Mouse (Mus musculus): ENCODE data around the gene Nemp2. TPM values are rescaled to one million over a fixed set of nuclear protein-coding genes. Genes with fewer than 3 reads are reported as not detected.

Gene Nemp2
- polyA plus RNA-seq (2014; fragmentation: Nextera tagmentation; extraction: Ambion mirVana): 11.2 and 12.1 TPM in 2 replicates

GRCm38 (mm10) chr1:52630248-52630936 lies at the start of gene Nemp2:
Nemp2 (plus strand) TSS chr1:52630703.
- H3K4me3 ChIP-seq (ENCODE audit: low read depth, low read length): peak within 1 kb of the TSS; percentile 73
- H3K27ac ChIP-seq (replicated peaks; ENCODE audit: low read depth, low read length): peak within 1 kb of the TSS; percentile 68
- no peaks in the 10 kb centered on the region for H3K27me3 ChIP-seq (ENCODE audit: control insufficient read depth, insufficient read depth, low read length)
- H3K9me3 ChIP-seq (replicated peaks; ENCODE audit: control insufficient read depth, low read length): no peaks in the 10 kb centered on the region
- DNase-seq (ENCODE audit: low spot score) (peak; percentile 92), ATAC-seq (replicated peaks; ENCODE audit: insufficient number of reproducible peaks, low FRiP score, low TSS enrichment, low read depth) (peak; percentile 94)
- peak within 1 kb of the TSS; percentile 36 for H3K4me2 ChIP-seq (ENCODE audit: low read depth, low read length)
- H3K4me1 ChIP-seq (ENCODE audit: control insufficient read depth, insufficient read depth, low read length): no peaks in the 10 kb centered on the region
- WGBS: 0% methylated on average over 44 of the region's 44 CpGs
- H3K9ac ChIP-seq (replicated peaks; ENCODE audit: low read length): peak within 1 kb of the TSS; percentile 91
- no peaks in the 10 kb centered on the region for H3K36me3 ChIP-seq (replicated peaks; ENCODE audit: control insufficient read depth, insufficient read depth, low read depth, low read length)

- Histone ChIP-seq H3K27ac (replicated peaks; ENCODE audit: low read depth, low read length) (no peak overlapping the region), H3K4me3 (ENCODE audit: low read depth, low read length) (no peak overlapping the region), H3K27me3 (ENCODE audit: control insufficient read depth, insufficient read depth, low read length) (no peaks in the 10 kb centered on the region), H3K4me2 (ENCODE audit: low read depth, low read length) (no peak overlapping the region), H3K9me3 (replicated peaks; ENCODE audit: control insufficient read depth, low read length) (no peaks in the 10 kb centered on the region), H3K4me1 (ENCODE audit: control insufficient read depth, insufficient read depth, low read length) (no peaks in the 10 kb centered on the region), H3K9ac (replicated peaks; ENCODE audit: low read length) (no peak overlapping the region), H3K36me3 (replicated peaks; ENCODE audit: control insufficient read depth, insufficient read depth, low read depth, low read length) (no peaks in the 10 kb centered on the region)
- ATAC-seq (replicated peaks; ENCODE audit: insufficient number of reproducible peaks, low FRiP score, low TSS enrichment, low read depth) (no peak), DNase-seq (ENCODE audit: low spot score) (no peak)
- WGBS: 69% methylated on average over 4 of the region's 6 CpGs
Measured at GRCm38 (mm10) chr1:52581744-52582143, 48.8 kb upstream of the Nemp2 start.

- H3K27me3 ChIP-seq (ENCODE audit: control insufficient read depth, insufficient read depth, low read length): no peaks in the 10 kb centered on the region
- H3K9ac ChIP-seq (replicated peaks; ENCODE audit: low read length): no peak overlapping the region
- no peak for ATAC-seq (replicated peaks; ENCODE audit: insufficient number of reproducible peaks, low FRiP score, low TSS enrichment, low read depth)
- no peaks in the 10 kb centered on the region for H3K9me3 ChIP-seq (replicated peaks; ENCODE audit: control insufficient read depth, low read length)
- WGBS: 89% methylated on average over 1 of the region's 1 CpGs
- DNase-seq (ENCODE audit: low spot score): no peak
- H3K4me1 ChIP-seq (ENCODE audit: control insufficient read depth, insufficient read depth, low read length): no peaks in the 10 kb centered on the region
- no peak overlapping the region for H3K27ac ChIP-seq (replicated peaks; ENCODE audit: low read depth, low read length)
- H3K4me2 ChIP-seq (ENCODE audit: low read depth, low read length): no peak overlapping the region
- H3K36me3 ChIP-seq (replicated peaks; ENCODE audit: control insufficient read depth, insufficient read depth, low read depth, low read length): no peaks in the 10 kb centered on the region
- no peak overlapping the region for H3K4me3 ChIP-seq (ENCODE audit: low read depth, low read length)
Measured at GRCm38 (mm10) chr1:52582866-52583265, 47.6 kb upstream of the Nemp2 start.

- DNase-seq (ENCODE audit: low spot score) (no peak), ATAC-seq (replicated peaks; ENCODE audit: insufficient number of reproducible peaks, low FRiP score, low TSS enrichment, low read depth) (no peak; the same call in 1 of the 2 replicates)
- H3K9ac ChIP-seq (replicated peaks; ENCODE audit: low read length): no peak overlapping the region
- H3K4me1 ChIP-seq (ENCODE audit: control insufficient read depth, insufficient read depth, low read length): no peaks in the 10 kb centered on the region
- H3K9me3 ChIP-seq (replicated peaks; ENCODE audit: control insufficient read depth, low read length): no peaks in the 10 kb centered on the region
- H3K4me2 ChIP-seq (ENCODE audit: low read depth, low read length): no peak overlapping the region
- no peak overlapping the region for H3K27ac ChIP-seq (replicated peaks; ENCODE audit: low read depth, low read length)
- H3K27me3 ChIP-seq (ENCODE audit: control insufficient read depth, insufficient read depth, low read length): no peaks in the 10 kb centered on the region
- no peak overlapping the region for H3K4me3 ChIP-seq (ENCODE audit: low read depth, low read length)
- H3K36me3 ChIP-seq (replicated peaks; ENCODE audit: control insufficient read depth, insufficient read depth, low read depth, low read length): no peaks in the 10 kb centered on the region
- 81% methylated on average over 11 of the region's 11 CpGs for WGBS
Measured at GRCm38 (mm10) chr1:52596982-52597646, 33.4 kb upstream of the Nemp2 start.

- no peak for ATAC-seq (replicated peaks; ENCODE audit: insufficient number of reproducible peaks, low FRiP score, low TSS enrichment, low read depth)
- Histone ChIP-seq H3K9me3 (replicated peaks; ENCODE audit: control insufficient read depth, low read length) (no peaks in the 10 kb centered on the region), H3K4me2 (ENCODE audit: low read depth, low read length) (no peak overlapping the region)
Measured at GRCm38 (mm10) chr1:52597761-52598160, 32.7 kb upstream of the Nemp2 start.

GRCm38 (mm10) chr1:52598361-52598760 lies 32.1 kb upstream of the Nemp2 start:
- ATAC-seq (replicated peaks; ENCODE audit: insufficient number of reproducible peaks, low FRiP score, low TSS enrichment, low read depth) (no peak), DNase-seq (ENCODE audit: low spot score) (no peak)
- H3K36me3 ChIP-seq (replicated peaks; ENCODE audit: control insufficient read depth, insufficient read depth, low read depth, low read length): no peaks in the 10 kb centered on the region
- no peaks in the 10 kb centered on the region for H3K9me3 ChIP-seq (replicated peaks; ENCODE audit: control insufficient read depth, low read length)
- H3K4me2 ChIP-seq (ENCODE audit: low read depth, low read length): no peak overlapping the region
- no peaks in the 10 kb centered on the region for H3K27me3 ChIP-seq (ENCODE audit: control insufficient read depth, insufficient read depth, low read length)
- no peaks in the 10 kb centered on the region for H3K4me1 ChIP-seq (ENCODE audit: control insufficient read depth, insufficient read depth, low read length)
- H3K27ac ChIP-seq (replicated peaks; ENCODE audit: low read depth, low read length): no peak overlapping the region
- H3K9ac ChIP-seq (replicated peaks; ENCODE audit: low read length): no peak overlapping the region
- H3K4me3 ChIP-seq (ENCODE audit: low read depth, low read length): no peak overlapping the region
- WGBS: 68% methylated on average over 4 of the region's 4 CpGs

More at GRCm38 (mm10) chr1:52597761-52598160, 32.7 kb upstream of the Nemp2 start:
- Histone ChIP-seq H3K27ac (replicated peaks; ENCODE audit: low read depth, low read length) (no peak overlapping the region), H3K4me1 (ENCODE audit: control insufficient read depth, insufficient read depth, low read length) (no peaks in the 10 kb centered on the region), H3K36me3 (replicated peaks; ENCODE audit: control insufficient read depth, insufficient read depth, low read depth, low read length) (no peaks in the 10 kb centered on the region), H3K27me3 (ENCODE audit: control insufficient read depth, insufficient read depth, low read length) (no peaks in the 10 kb centered on the region), H3K9ac (replicated peaks; ENCODE audit: low read length) (no peak overlapping the region), H3K4me3 (ENCODE audit: low read depth, low read length) (no peak overlapping the region)
- no peak for DNase-seq (ENCODE audit: low spot score)
- 67% methylated on average over 11 of the region's 11 CpGs for WGBS

- Histone ChIP-seq H3K4me3 (ENCODE audit: low read depth, low read length) (no peak overlapping the region), H3K4me1 (ENCODE audit: control insufficient read depth, insufficient read depth, low read length) (no peaks in the 10 kb centered on the region), H3K36me3 (replicated peaks; ENCODE audit: control insufficient read depth, insufficient read depth, low read depth, low read length) (no peaks in the 10 kb centered on the region), H3K9me3 (replicated peaks; ENCODE audit: control insufficient read depth, low read length) (no peaks in the 10 kb centered on the region), H3K27me3 (ENCODE audit: control insufficient read depth, insufficient read depth, low read length) (no peaks in the 10 kb centered on the region), H3K4me2 (ENCODE audit: low read depth, low read length) (no peak overlapping the region), H3K9ac (replicated peaks; ENCODE audit: low read length) (no peak overlapping the region), H3K27ac (replicated peaks; ENCODE audit: low read depth, low read length) (no peak overlapping the region)
- ATAC-seq (replicated peaks; ENCODE audit: insufficient number of reproducible peaks, low FRiP score, low TSS enrichment, low read depth) (no peak), DNase-seq (ENCODE audit: low spot score) (no peak)
- 88% methylated on average over 3 of the region's 3 CpGs for WGBS
Measured at GRCm38 (mm10) chr1:52601496-52601895, 29.0 kb upstream of the Nemp2 start.

- WGBS: 79% methylated on average over 1 of the region's 1 CpGs
- Histone ChIP-seq H3K4me1 (ENCODE audit: control insufficient read depth, insufficient read depth, low read length) (no peaks in the 10 kb centered on the region), H3K27me3 (ENCODE audit: control insufficient read depth, insufficient read depth, low read length) (no peaks in the 10 kb centered on the region), H3K4me3 (ENCODE audit: low read depth, low read length) (no peak overlapping the region), H3K4me2 (ENCODE audit: low read depth, low read length) (no peak overlapping the region), H3K9ac (replicated peaks; ENCODE audit: low read length) (no peak overlapping the region), H3K27ac (replicated peaks; ENCODE audit: low read depth, low read length) (no peak overlapping the region), H3K9me3 (replicated peaks; ENCODE audit: control insufficient read depth, low read length) (no peaks in the 10 kb centered on the region), H3K36me3 (replicated peaks; ENCODE audit: control insufficient read depth, insufficient read depth, low read depth, low read length) (no peaks in the 10 kb centered on the region)
- ATAC-seq (replicated peaks; ENCODE audit: insufficient number of reproducible peaks, low FRiP score, low TSS enrichment, low read depth): no peak
- DNase-seq (ENCODE audit: low spot score): no peak
Measured at GRCm38 (mm10) chr1:52607700-52608099, 22.8 kb upstream of the Nemp2 start.
